Mouse (Mus musculus): Measurements from ENCODE around the gene Mif4gd. TPM values are rescaled to one million over a fixed set of nuclear protein-coding genes. Genes with fewer than 3 reads are reported as not detected.

The Mif4gd gene
- polyA plus RNA-seq, 1 experiment from 2014 or later = 19.4 TPM

GRCm38 (mm10) chr11:115604304-115604696 is 8.5 kb downstream of the Mif4gd start:
- Histone ChIP-seq H3K27me3 (replicated peaks; ENCODE audit: low read depth, poor library complexity, severe bottlenecking) (no peaks in the 10 kb centered on the region), H3K4me3 (peak overlapping the region; percentile 72), H3K36me3 (replicated peaks) (peaks cover 64% of the 10 kb centered on the region), H3K9me3 (no peaks in the 10 kb centered on the region), H3K27ac (replicated peaks) (peak overlapping the region; percentile 98), H3K4me1 (peaks cover 25% of the 10 kb centered on the region)
- under 1% methylated on average over 26 of the region's 26 CpGs for WGBS
- DNase-seq (ENCODE audit: low spot score) = no peak

- Histone ChIP-seq H3K4me3 (peak within 1 kb of the TSS; percentile 72), H3K36me3 (replicated peaks) (peaks cover 60% of the 10 kb centered on the region), H3K27me3 (replicated peaks; ENCODE audit: low read depth, poor library complexity, severe bottlenecking) (no peaks in the 10 kb centered on the region), H3K4me1 (peaks cover 25% of the 10 kb centered on the region), H3K27ac (replicated peaks) (peak within 1 kb of the TSS; percentile 98), H3K9me3 (no peaks in the 10 kb centered on the region)
- DNase-seq (ENCODE audit: low spot score) = peak; percentile 93
- under 1% methylated on average over 93 of the region's 93 CpGs for WGBS
These were observed 9.1 kb downstream of the Mif4gd start, which contains the start of the genes Mrps7 and Gga3 for GRCm38 (mm10) chr11:115603476-115604303. Mrps7 (plus strand) TSS chr11:115603925. Gga3 (minus strand) TSS chr11:115604051.

- no peak for DNase-seq (ENCODE audit: low spot score)
- H3K4me3 ChIP-seq = peak overlapping the region; percentile 72
- H3K9me3 ChIP-seq = no peaks in the 10 kb centered on the region
- 7% methylated on average over 15 of the region's 15 CpGs for WGBS
- peak overlapping the region; percentile 98 for H3K27ac ChIP-seq (replicated peaks)
- peaks cover 60% of the 10 kb centered on the region for H3K36me3 ChIP-seq (replicated peaks)
- no peaks in the 10 kb centered on the region for H3K27me3 ChIP-seq (replicated peaks; ENCODE audit: low read depth, poor library complexity, severe bottlenecking)
- peaks cover 25% of the 10 kb centered on the region for H3K4me1 ChIP-seq
These were observed 9.7 kb downstream of the Mif4gd start for GRCm38 (mm10) chr11:115603128-115603475.

- Histone ChIP-seq H3K4me1 (peaks cover 25% of the 10 kb centered on the region), H3K9me3 (no peaks in the 10 kb centered on the region), H3K27ac (replicated peaks) (no peak overlapping the region), H3K36me3 (replicated peaks) (peaks cover 60% of the 10 kb centered on the region), H3K27me3 (replicated peaks; ENCODE audit: low read depth, poor library complexity, severe bottlenecking) (no peaks in the 10 kb centered on the region), H3K4me3 (no peak overlapping the region)
- DNase-seq (ENCODE audit: low spot score) = no peak
- WGBS = 93% methylated on average over 4 of the region's 4 CpGs
These were observed 11.6 kb downstream of the Mif4gd start for GRCm38 (mm10) chr11:115601174-115601573.

- 93% methylated on average over 15 of the region's 15 CpGs for WGBS
- H3K4me3 ChIP-seq = 0 out of 2 replicates have a peak overlapping the region, but pooled peaks have one; percentile 1
- H3K36me3 ChIP-seq (replicated peaks) = peaks cover 60% of the 10 kb centered on the region
- no peak for DNase-seq (ENCODE audit: low spot score)
- H3K9me3 ChIP-seq = no peaks in the 10 kb centered on the region
- peaks cover 25% of the 10 kb centered on the region for H3K4me1 ChIP-seq
- no peak overlapping the region for H3K27ac ChIP-seq (replicated peaks)
- H3K27me3 ChIP-seq (replicated peaks; ENCODE audit: low read depth, poor library complexity, severe bottlenecking) = no peaks in the 10 kb centered on the region
These were observed 12.0 kb downstream of the Mif4gd start for GRCm38 (mm10) chr11:115600743-115601142.

- peaks cover 18% of the 10 kb centered on the region for H3K4me1 ChIP-seq
- no peak overlapping the region for H3K4me3 ChIP-seq
- no peak overlapping the region for H3K27ac ChIP-seq (replicated peaks)
- H3K27me3 ChIP-seq (replicated peaks; ENCODE audit: low read depth, poor library complexity, severe bottlenecking) = no peaks in the 10 kb centered on the region
- no peaks in the 10 kb centered on the region for H3K9me3 ChIP-seq
- peaks cover 64% of the 10 kb centered on the region for H3K36me3 ChIP-seq (replicated peaks)
- WGBS = 97% methylated on average over 7 of the region's 7 CpGs
- DNase-seq (ENCODE audit: low spot score) = no peak
These were observed 13.0 kb downstream of the Mif4gd start for GRCm38 (mm10) chr11:115599722-115600121.

GRCm38 (mm10) chr11:115598309-115598708 is 14.5 kb downstream of the Mif4gd start:
- Histone ChIP-seq H3K36me3 (replicated peaks) (peaks cover 79% of the 10 kb centered on the region), H3K4me1 (peaks cover 15% of the 10 kb centered on the region), H3K9me3 (no peaks in the 10 kb centered on the region), H3K4me3 (no peak overlapping the region), H3K27me3 (replicated peaks; ENCODE audit: low read depth, poor library complexity, severe bottlenecking) (no peaks in the 10 kb centered on the region), H3K27ac (replicated peaks) (no peak overlapping the region)
- WGBS = 97% methylated on average over 4 of the region's 4 CpGs
- no peak for DNase-seq (ENCODE audit: low spot score)

GRCm38 (mm10) chr11:115595209-115595608 is 17.6 kb downstream of the Mif4gd start:
- H3K36me3 ChIP-seq (replicated peaks) = peaks cover 90% of the 10 kb centered on the region
- 95% methylated on average over 3 of the region's 3 CpGs for WGBS

GRCm38 (mm10) chr11:115590526-115591075 is 22.2 kb downstream of the Mif4gd start:
- WGBS = 89% methylated on average over 2 of the region's 2 CpGs
- Histone ChIP-seq H3K4me3 (no peak overlapping the region), H3K9me3 (no peaks in the 10 kb centered on the region), H3K36me3 (replicated peaks) (peaks cover 98% of the 10 kb centered on the region), H3K4me1 (no peaks in the 10 kb centered on the region), H3K27me3 (replicated peaks; ENCODE audit: low read depth, poor library complexity, severe bottlenecking) (no peaks in the 10 kb centered on the region), H3K27ac (replicated peaks) (no peak overlapping the region)
- no peak for DNase-seq (ENCODE audit: low spot score)

More at GRCm38 (mm10) chr11:115595209-115595608, 17.6 kb downstream of the Mif4gd start:
- Histone ChIP-seq H3K4me1 (no peaks in the 10 kb centered on the region), H3K9me3 (no peaks in the 10 kb centered on the region), H3K27me3 (replicated peaks; ENCODE audit: low read depth, poor library complexity, severe bottlenecking) (no peaks in the 10 kb centered on the region), H3K4me3 (no peak overlapping the region), H3K27ac (replicated peaks) (no peak overlapping the region)
- no peak for DNase-seq (ENCODE audit: low spot score)

GRCm38 (mm10) chr11:115587984-115588383 is 24.8 kb downstream of the Mif4gd start:
- 87% methylated on average over 9 of the region's 9 CpGs for WGBS
- DNase-seq (ENCODE audit: low spot score) = no peak
- Histone ChIP-seq H3K4me1 (no peaks in the 10 kb centered on the region), H3K27ac (replicated peaks) (no peak overlapping the region), H3K9me3 (no peaks in the 10 kb centered on the region), H3K27me3 (replicated peaks; ENCODE audit: low read depth, poor library complexity, severe bottlenecking) (no peaks in the 10 kb centered on the region), H3K36me3 (replicated peaks) (peaks cover 98% of the 10 kb centered on the region), H3K4me3 (no peak overlapping the region)

- no peaks in the 10 kb centered on the region for H3K4me1 ChIP-seq
- no peaks in the 10 kb centered on the region for H3K27me3 ChIP-seq (replicated peaks; ENCODE audit: low read depth, poor library complexity, severe bottlenecking)
- no peak overlapping the region for H3K4me3 ChIP-seq
- DNase-seq (ENCODE audit: low spot score) = no peak
- 92% methylated on average over 9 of the region's 9 CpGs for WGBS
- H3K27ac ChIP-seq (replicated peaks) = no peak overlapping the region
- no peaks in the 10 kb centered on the region for H3K9me3 ChIP-seq
- H3K36me3 ChIP-seq (replicated peaks) = peaks cover 98% of the 10 kb centered on the region
These were observed 26.4 kb downstream of the Mif4gd start for GRCm38 (mm10) chr11:115586403-115586802.

GRCm38 (mm10) chr11:115585573-115586100 is 27.1 kb downstream of the Mif4gd start:
- Histone ChIP-seq H3K4me3 (no peak overlapping the region), H3K9me3 (no peaks in the 10 kb centered on the region), H3K4me1 (no peaks in the 10 kb centered on the region), H3K27me3 (replicated peaks; ENCODE audit: low read depth, poor library complexity, severe bottlenecking) (no peaks in the 10 kb centered on the region), H3K36me3 (replicated peaks) (peaks cover 98% of the 10 kb centered on the region), H3K27ac (replicated peaks) (no peak overlapping the region)
- WGBS = 92% methylated on average over 7 of the region's 7 CpGs
- DNase-seq (ENCODE audit: low spot score) = no peak
